Mouse (Mus musculus) neural tube, embryonic 13.5 days (tissue): ENCODE data around the gene Taf6l. TPM values are rescaled to one million over a fixed set of nuclear protein-coding genes. Genes with fewer than 3 reads are reported as not detected.

Experiments used
- ATAC-seq: fragments of 200-750 bp; cut with Nextera tagmentation; 2 replicates; pipeline ENCODE4 v1.8.0; 2017; ENCODE audit warnings: low read depth, mild to moderate bottlenecking, moderate TSS enrichment, moderate library complexity
- H3K27ac ChIP-seq: fragments of 300-500 bp; sonication (generic); replicated peaks from 2 replicates; pipeline ENCODE4 v1.5.1; 2015; ENCODE audit warnings: moderate library complexity, mild to moderate bottlenecking, inconsistent platforms
- H3K27me3 ChIP-seq: fragments of 300-500 bp; sonication (generic); 2 replicates; pipeline ENCODE4 v1.6.1; 2015; ENCODE audit warnings: mild to moderate bottlenecking, inconsistent platforms
- H3K36me3 ChIP-seq: fragments of 300-500 bp; sonication (generic); 2 replicates; pipeline ENCODE4 v1.6.1; 2015; ENCODE audit warnings: mild to moderate bottlenecking, inconsistent platforms
- H3K4me1 ChIP-seq: fragments of 300-500 bp; sonication (generic); replicated peaks from 2 replicates; pipeline ENCODE4 v1.6.1; 2015; ENCODE audit warnings: inconsistent platforms
- H3K4me2 ChIP-seq: fragments of 300-500 bp; sonication (generic); 2 replicates; pipeline ENCODE4 v1.6.1; 2015; ENCODE audit warnings: inconsistent platforms, mild to moderate bottlenecking, moderate library complexity
- H3K4me3 ChIP-seq: fragments of 300-500 bp; sonication (generic); 2 replicates; pipeline ENCODE4 v1.5.1; 2015; ENCODE audit warnings: mild to moderate bottlenecking, inconsistent platforms
- H3K9ac ChIP-seq: fragments of 300-500 bp; sonication (generic); 2 replicates; pipeline ENCODE4 v1.6.1; 2015; ENCODE audit warnings: moderate library complexity, mild to moderate bottlenecking, inconsistent platforms
- H3K9me3 ChIP-seq: fragments of 300-500 bp; sonication (generic); 2 replicates; pipeline ENCODE4 v1.6.1; 2016; ENCODE audit warnings: inconsistent platforms
- WGBS: fragments of 180-500 bp; shearing (Covaris S2); methylation state at CpG from one replicate; pipeline ENCODE4 v1.1.7; 2015; 5-methylcytosine and 5-hydroxymethylcytosine counted together
- polyA plus RNA-seq: library from polyadenylated mRNA; unstranded; fragments of >200 nt; fragmentation: Nextera tagmentation; extraction: Ambion mirVana; gene quantifications from 2 replicates; pipeline ENCODE4 v1.2.1, GENCODE M21; 2015

Taf6l gene
- polyA plus RNA-seq, 1 experiment from 2014 or later = 25.9 TPM

DNA sequence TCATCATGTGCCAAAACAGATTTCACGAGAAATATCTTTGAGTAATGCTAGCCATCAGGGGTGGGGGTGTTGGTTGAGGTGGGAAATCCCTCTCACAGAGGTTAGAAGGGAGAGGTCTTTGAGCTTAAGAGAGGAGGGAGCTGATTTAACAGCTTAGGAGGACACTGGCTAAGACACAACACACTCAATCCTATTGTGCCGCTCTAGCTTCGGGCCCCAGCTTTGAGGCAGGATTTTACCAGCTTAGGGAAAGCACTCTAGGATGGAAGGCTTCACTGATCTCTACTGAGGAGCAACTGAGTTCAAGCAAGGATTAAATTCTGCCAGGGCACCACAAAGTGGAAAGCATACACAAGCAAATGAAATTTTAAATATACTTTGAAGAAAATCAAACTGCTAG, 30.8 kb upstream of the Taf6l start:
- Histone ChIP-seq H3K27me3 (no peaks in the 10 kb centered on the region), H3K4me3 (peak overlapping the region; percentile 9; the same call in 1 of the 2 replicates), H3K9me3 (no peaks in the 10 kb centered on the region), H3K9ac (peak overlapping the region; percentile 57), H3K36me3 (peaks cover 40% of the 10 kb centered on the region), H3K4me2 (peak overlapping the region; percentile 99), H3K27ac (no peak overlapping the region), H3K4me1 (peaks cover 52% of the 10 kb centered on the region)
- WGBS = 89% methylated on average over 3 of the region's 3 CpGs
- ATAC-seq = no peak

DNA sequence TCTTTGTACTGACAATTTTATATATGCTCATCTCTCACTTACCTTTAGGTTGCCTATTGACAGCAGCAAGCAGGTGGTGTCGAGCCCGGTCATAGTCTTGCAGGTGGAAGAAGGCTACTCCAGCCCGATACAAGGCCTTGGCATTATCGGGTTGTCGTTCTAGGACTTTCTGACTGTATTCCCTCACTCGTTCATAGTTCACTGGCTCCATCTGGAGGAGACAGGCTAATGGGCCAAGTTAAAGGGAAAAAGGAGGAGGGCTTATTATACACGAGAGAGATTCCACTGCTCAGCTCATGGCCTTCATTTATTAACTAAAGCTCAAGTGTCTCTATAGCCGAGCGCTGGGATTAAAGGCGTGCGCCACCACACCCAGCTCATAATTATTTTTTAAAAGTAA, 29.6 kb upstream of the Taf6l start:
- H3K9me3 ChIP-seq = no peaks in the 10 kb centered on the region
- no peak for ATAC-seq
- 73% methylated on average over 11 of the region's 11 CpGs for WGBS
- 0 out of 2 replicates have a peak overlapping the region, but pooled peaks have one; percentile 24 for H3K4me2 ChIP-seq
- no peak overlapping the region for H3K27ac ChIP-seq
- H3K4me3 ChIP-seq = peak overlapping the region; percentile 1; the same call in 1 of the 2 replicates
- peak overlapping the region; percentile 51; the same call in 1 of the 2 replicates for H3K9ac ChIP-seq
- H3K27me3 ChIP-seq = no peaks in the 10 kb centered on the region
- peaks cover 49% of the 10 kb centered on the region for H3K36me3 ChIP-seq
- peaks cover 43% of the 10 kb centered on the region for H3K4me1 ChIP-seq

- ATAC-seq = no peak
- WGBS = 96% methylated on average over 5 of the region's 5 CpGs
- H3K27me3 ChIP-seq = no peaks in the 10 kb centered on the region
- no peak overlapping the region for H3K27ac ChIP-seq
- H3K36me3 ChIP-seq = peaks cover 67% of the 10 kb centered on the region
- H3K4me3 ChIP-seq = no peak overlapping the region
- H3K9me3 ChIP-seq = no peaks in the 10 kb centered on the region
- peaks cover 19% of the 10 kb centered on the region for H3K4me1 ChIP-seq
- H3K9ac ChIP-seq = no peak overlapping the region
- no peak overlapping the region for H3K4me2 ChIP-seq
These were observed 20.6 kb upstream of the Taf6l start for GRCm38 (mm10) chr19:8806810-8807209.

DNA sequence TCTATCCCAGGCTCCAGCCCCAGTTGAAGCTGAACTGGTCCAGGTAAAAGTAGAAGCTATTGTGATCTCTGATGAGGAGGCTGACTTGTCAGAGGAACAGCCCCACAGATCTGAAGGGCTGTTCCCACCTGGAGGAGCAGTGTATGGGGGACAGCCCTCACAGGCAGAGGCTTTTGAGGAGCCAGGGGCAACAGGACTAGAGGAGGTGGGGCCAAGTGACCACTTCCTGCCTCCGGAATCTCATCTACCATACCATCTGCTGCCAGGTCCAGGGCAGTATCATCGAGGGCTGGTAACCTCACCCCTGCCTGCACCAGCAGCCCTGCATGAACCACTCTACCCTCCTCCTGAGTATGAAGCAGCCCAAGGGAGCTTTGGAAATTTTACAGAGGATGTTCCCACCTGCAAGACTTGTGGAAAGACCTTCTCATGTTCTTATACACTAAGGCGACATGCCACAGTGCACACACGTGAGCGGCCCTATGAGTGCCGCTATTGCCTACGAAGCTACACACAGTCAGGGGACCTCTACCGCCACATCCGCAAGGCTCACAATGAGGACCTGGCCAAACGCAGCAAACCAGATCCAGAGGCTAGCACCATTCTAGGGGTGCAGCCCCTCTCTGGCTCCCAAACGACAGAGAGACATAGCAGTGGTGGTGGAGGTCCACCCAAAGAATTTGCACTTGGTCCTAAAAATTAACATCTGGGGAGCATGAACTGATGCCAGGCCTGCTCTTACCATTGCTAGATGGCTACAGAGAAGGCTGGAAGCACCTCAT, 17.9 kb upstream of the Taf6l start:
- no peak overlapping the region for H3K27ac ChIP-seq
- H3K9ac ChIP-seq = no peak overlapping the region
- no peak for ATAC-seq
- WGBS = 95% methylated on average over 11 of the region's 11 CpGs
- H3K36me3 ChIP-seq = peaks cover 46% of the 10 kb centered on the region
- H3K27me3 ChIP-seq = no peaks in the 10 kb centered on the region
- H3K4me2 ChIP-seq = no peak overlapping the region
- H3K4me1 ChIP-seq = peaks cover 23% of the 10 kb centered on the region
- H3K4me3 ChIP-seq = no peak overlapping the region
- H3K9me3 ChIP-seq = no peaks in the 10 kb centered on the region

DNA sequence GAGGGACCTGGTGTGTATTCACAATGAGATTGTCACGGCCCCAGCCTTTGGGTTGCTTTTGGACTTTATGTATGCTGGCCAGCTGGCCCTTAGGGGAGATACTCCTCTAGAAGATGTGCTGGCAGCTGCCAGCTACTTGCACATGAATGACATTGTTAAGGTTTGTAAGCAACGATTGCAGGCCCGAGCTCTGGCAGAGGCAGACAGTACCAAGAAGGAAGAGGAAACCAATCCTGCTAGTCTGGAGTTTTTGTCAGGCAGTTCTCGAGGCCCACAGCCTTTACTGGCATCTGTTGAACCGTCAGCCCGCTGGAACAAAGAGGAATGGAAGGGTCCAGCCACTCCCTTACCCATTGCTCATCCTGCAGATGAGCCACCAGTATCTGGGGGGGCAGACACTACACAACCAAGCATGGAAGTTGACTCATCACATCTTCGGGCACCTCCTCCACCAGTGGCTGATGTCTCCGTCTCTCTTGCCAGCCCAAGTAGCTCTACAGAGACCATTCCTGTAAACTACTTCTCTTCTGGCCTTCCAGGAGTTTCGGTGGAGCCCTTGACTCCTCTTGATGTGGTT, 17.1 kb upstream of the Taf6l start:
- Histone ChIP-seq H3K4me3 (peak overlapping the region; percentile 52), H3K4me2 (peak overlapping the region; percentile 60), H3K36me3 (peaks cover 38% of the 10 kb centered on the region), H3K27me3 (no peaks in the 10 kb centered on the region), H3K4me1 (peaks cover 28% of the 10 kb centered on the region), H3K27ac (peak overlapping the region; percentile 86), H3K9ac (0 out of 2 replicates have a peak overlapping the region, but pooled peaks have one; percentile 1), H3K9me3 (no peaks in the 10 kb centered on the region)
- no peak for ATAC-seq
- WGBS = 86% methylated on average over 9 of the region's 9 CpGs

DNA sequence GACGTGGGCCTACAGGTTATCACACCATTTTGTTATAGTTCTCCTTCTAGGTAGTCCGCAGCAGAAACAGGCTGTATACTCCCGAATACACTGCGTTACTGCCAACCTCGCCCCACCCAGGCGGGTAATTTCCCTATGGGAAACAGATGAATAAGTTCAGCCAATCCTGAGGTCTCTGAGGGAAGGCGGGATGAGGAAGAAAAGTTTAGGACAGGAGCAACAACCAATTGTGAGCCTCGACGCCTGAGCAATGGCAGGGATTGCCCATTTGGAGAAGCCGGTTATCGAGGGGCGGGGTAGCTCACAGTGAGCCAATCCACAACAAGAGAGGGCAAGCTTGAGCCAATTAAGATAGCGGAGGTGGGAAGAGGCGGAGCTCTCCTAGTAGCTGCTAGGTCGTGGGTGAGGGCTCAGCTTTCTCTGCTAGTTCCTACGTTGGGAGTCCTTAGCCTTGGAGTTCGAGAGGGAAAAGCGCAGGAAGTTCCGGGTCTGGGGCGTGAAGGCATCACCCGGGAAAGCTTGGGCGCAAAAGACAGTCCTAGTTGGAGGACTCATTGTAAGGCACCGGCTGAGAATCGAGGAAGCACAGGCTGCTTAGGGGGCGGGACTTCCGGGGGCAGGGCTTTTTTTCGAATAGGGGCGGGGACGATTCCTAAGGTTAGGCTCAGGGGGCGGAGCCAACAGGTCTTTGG, 16.1 kb upstream of the Taf6l start, which contains the start of gene Zbtb3:
Zbtb3 (plus strand) TSS at position 426 of the 692 bp plus-strand sequence.
- 0% methylated on average over 30 of the region's 30 CpGs for WGBS
- peak within 1 kb of the TSS; percentile 65 for H3K9ac ChIP-seq
- H3K4me1 ChIP-seq = peaks cover 36% of the 10 kb centered on the region
- peak within 1 kb of the TSS; percentile 52 for H3K4me3 ChIP-seq
- ATAC-seq = peak; percentile 98
- peak within 1 kb of the TSS; percentile 60 for H3K4me2 ChIP-seq
- H3K27ac ChIP-seq = peak within 1 kb of the TSS; percentile 86
- H3K9me3 ChIP-seq = no peaks in the 10 kb centered on the region
- peaks cover 32% of the 10 kb centered on the region for H3K36me3 ChIP-seq
- no peaks in the 10 kb centered on the region for H3K27me3 ChIP-seq

- H3K9me3 ChIP-seq = no peaks in the 10 kb centered on the region
- H3K27me3 ChIP-seq = no peaks in the 10 kb centered on the region
- H3K36me3 ChIP-seq = peaks cover 24% of the 10 kb centered on the region
- ATAC-seq = no peak
- H3K9ac ChIP-seq = no peak overlapping the region
- peak overlapping the region; percentile 80 for H3K4me3 ChIP-seq
- no peak overlapping the region for H3K27ac ChIP-seq
- H3K4me2 ChIP-seq = peak overlapping the region; percentile 94
- peaks cover 31% of the 10 kb centered on the region for H3K4me1 ChIP-seq
These were observed 12.7 kb upstream of the Taf6l start for GRCm38 (mm10) chr19:8798947-8799315.

- peaks cover 30% of the 10 kb centered on the region for H3K4me1 ChIP-seq
- H3K36me3 ChIP-seq = peaks cover 27% of the 10 kb centered on the region
- H3K4me2 ChIP-seq = peak within 1 kb of the TSS; percentile 94
- peak within 1 kb of the TSS; percentile 71 for H3K27ac ChIP-seq
- peak within 1 kb of the TSS; percentile 84 for H3K9ac ChIP-seq
- 1% methylated on average over 25 of the region's 25 CpGs for WGBS
- H3K27me3 ChIP-seq = no peaks in the 10 kb centered on the region
- peak within 1 kb of the TSS; percentile 80 for H3K4me3 ChIP-seq
- H3K9me3 ChIP-seq = no peaks in the 10 kb centered on the region
- ATAC-seq = peak; percentile 70
These were observed 12.2 kb upstream of the Taf6l start, which contains the start of gene Polr2g for GRCm38 (mm10) chr19:8798264-8798946. Polr2g (minus strand) TSS chr19:8798577.

DNA sequence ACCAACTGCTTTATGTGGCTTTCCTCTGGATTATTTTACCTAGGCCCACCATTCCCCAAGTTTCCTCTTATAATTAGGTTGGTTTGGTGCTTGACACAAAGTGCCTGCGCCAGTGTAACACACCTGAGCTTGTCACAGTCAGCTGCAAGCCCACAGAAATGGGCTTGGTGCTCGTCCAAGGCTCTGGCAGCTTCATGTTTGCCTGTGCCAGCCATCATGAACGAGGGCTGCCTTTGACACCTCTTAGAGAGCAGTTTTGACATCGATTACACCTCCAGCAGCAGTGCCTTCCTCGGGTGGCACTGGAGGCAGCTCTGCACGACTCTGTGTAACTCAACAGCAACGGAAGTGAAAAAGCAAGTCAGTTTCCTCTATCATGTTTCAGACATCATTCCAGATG, 4.0 kb upstream of the Taf6l start:
- Histone ChIP-seq H3K9ac (no peak overlapping the region), H3K36me3 (peaks cover 37% of the 10 kb centered on the region), H3K9me3 (no peaks in the 10 kb centered on the region), H3K4me3 (no peak overlapping the region), H3K4me1 (peaks cover 21% of the 10 kb centered on the region), H3K4me2 (no peak overlapping the region), H3K27me3 (no peaks in the 10 kb centered on the region), H3K27ac (no peak overlapping the region)
- ATAC-seq = no peak
- 81% methylated on average over 7 of the region's 7 CpGs for WGBS

DNA sequence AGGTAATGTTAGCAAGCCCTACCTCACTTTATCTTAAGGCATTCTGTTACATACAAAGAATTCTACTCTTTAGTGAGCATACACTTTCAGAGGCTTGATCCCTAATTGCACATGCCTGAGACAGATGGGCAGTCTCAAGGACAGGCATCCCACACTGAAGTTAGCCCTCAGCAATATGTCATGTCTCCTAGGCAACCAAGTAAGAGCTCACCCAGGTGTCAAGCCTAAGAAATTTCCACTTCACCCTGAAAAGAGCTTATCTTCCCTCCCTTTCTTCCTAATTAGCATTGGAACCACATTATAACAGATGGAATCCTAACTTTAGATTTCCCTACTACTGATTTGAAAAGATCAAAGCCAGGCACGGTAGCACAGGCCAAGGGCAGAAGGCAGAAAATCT, 3.0 kb upstream of the Taf6l start:
- Histone ChIP-seq H3K9me3 (no peaks in the 10 kb centered on the region), H3K4me2 (no peak overlapping the region), H3K4me3 (no peak overlapping the region), H3K36me3 (peaks cover 27% of the 10 kb centered on the region), H3K27me3 (no peaks in the 10 kb centered on the region), H3K27ac (0 out of 2 replicates have a peak overlapping the region, but pooled peaks have one; percentile 19), H3K4me1 (peaks cover 22% of the 10 kb centered on the region), H3K9ac (peak overlapping the region; percentile 38; the same call in 1 of the 2 replicates)
- no peak for ATAC-seq
- WGBS = 62% methylated on average over 1 of the region's 1 CpGs

- Histone ChIP-seq H3K27me3 (no peaks in the 10 kb centered on the region), H3K4me2 (no peak overlapping the region), H3K36me3 (peaks cover 26% of the 10 kb centered on the region), H3K4me3 (no peak overlapping the region), H3K4me1 (peaks cover 22% of the 10 kb centered on the region), H3K27ac (0 out of 2 replicates have a peak overlapping the region, but pooled peaks have one; percentile 19), H3K9ac (peak overlapping the region; percentile 38; the same call in 1 of the 2 replicates), H3K9me3 (no peaks in the 10 kb centered on the region)
- 23% methylated on average over 3 of the region's 3 CpGs for WGBS
- no peak for ATAC-seq
These were observed 2.3 kb upstream of the Taf6l start for GRCm38 (mm10) chr19:8788521-8788920.
